Mouse (Mus musculus) thymus, adult 2 months (tissue): ENCODE measurements around the gene Hcst.

Experiments
- CTCF ChIP-seq: fragments of 200-500 bp; IDR thresholded peaks from 2 replicates; pipeline ENCODE4 v1.5.1; 2012; ENCODE audit warnings: mild to moderate bottlenecking, control low read depth, low read length, moderate library complexity, borderline replicate concordance; ENCODE audit not compliant: control insufficient read depth, poor library complexity, insufficient read depth; ENCODE audit errors: extremely low read depth
- POLR2A ChIP-seq: fragments of 200-500 bp; IDR thresholded peaks from 2 replicates; pipeline ENCODE4 v1.6.1; 2012; ENCODE audit warnings: mild to moderate bottlenecking, low read length, control low read depth, moderate library complexity; ENCODE audit not compliant: control insufficient read depth, poor library complexity, insufficient read depth; ENCODE audit errors: extremely low read depth

- no peak for TF ChIP-seq CTCF
- no peak for TF ChIP-seq POLR2A
These were observed 25.5 kb upstream of the Hcst start, which contains the start of gene Aplp1 for GRCm38 (mm10) chr7:30444971-30445751.
